Mouse (Mus musculus) MEL (cell line): ENCODE results near the gene Prkce. TPM values are rescaled to one million over a fixed set of nuclear protein-coding genes. Genes with fewer than 3 reads are reported as not detected.

Experiments
- DNase-seq: peaks from one replicate; pipeline ENCODE4 v3.0.0; 2011; ENCODE audit warnings: low read depth, low spot score
- H3K27ac ChIP-seq: 2 replicates; pipeline ENCODE4 v1.5.1; 2012; ENCODE audit warnings: low read depth, mild to moderate bottlenecking, control low read depth, low read length, moderate library complexity; ENCODE audit not compliant: control insufficient read depth
- H3K27me3 ChIP-seq, 2 experiments: fragments of 150-350 bp in 1 of 2; sonication (generic) in 1 of 2; 2 replicates each; pipeline ENCODE4 v1.6.1; 2012; ENCODE audit warnings: low read length in 2 of 2, mild to moderate bottlenecking in 2 of 2, improper control_type of control experiment in 1 of 2, moderate library complexity in 1 of 2; ENCODE audit not compliant: insufficient read depth in 2 of 2, control insufficient read depth in 1 of 2
- H3K36me3 ChIP-seq, 2 experiments: 2 replicates each; pipeline ENCODE4 v1.6.1; 2012 to 2014; ENCODE audit warnings: low read length in 2 of 2, improper control_type of control experiment in 1 of 2, inconsistent platforms in 1 of 2, mild to moderate bottlenecking in 1 of 2; ENCODE audit not compliant: insufficient read depth in 2 of 2, control insufficient read depth in 1 of 2
- H3K4me1 ChIP-seq, 2 experiments: fragments of 150-350 bp in 1 of 2; sonication (generic) in 1 of 2; 2 replicates each; pipeline ENCODE4 v1.6.1; 2012; ENCODE audit warnings: low read length in 2 of 2, improper control_type of control experiment in 1 of 2, mild to moderate bottlenecking in 1 of 2; ENCODE audit not compliant: insufficient read depth in 2 of 2, control insufficient read depth in 1 of 2
- H3K4me3 ChIP-seq, 2 experiments: fragments of 150-350 bp in 1 of 2; sonication (generic) in 1 of 2; 2 replicates each; pipeline ENCODE4 v1.5.1; 2012; ENCODE audit warnings: low read depth in 2 of 2, low read length in 2 of 2, mild to moderate bottlenecking in 2 of 2, moderate library complexity in 2 of 2, control low read depth in 1 of 2, improper control_type of control experiment in 1 of 2; ENCODE audit not compliant: control insufficient read depth in 1 of 2, insufficient read depth in 1 of 2
- H3K79me2 ChIP-seq: 2 replicates; pipeline ENCODE4 v1.6.1; 2012; ENCODE audit warnings: mild to moderate bottlenecking, low read length, moderate library complexity; ENCODE audit not compliant: control insufficient read depth, poor library complexity, insufficient read depth
- H3K9ac ChIP-seq: 2 replicates; pipeline ENCODE4 v1.6.1; 2012; ENCODE audit warnings: low read depth, mild to moderate bottlenecking, control low read depth, low read length, moderate library complexity; ENCODE audit not compliant: control insufficient read depth, poor library complexity, severe bottlenecking
- H3K9me3 ChIP-seq: fragments of 150-350 bp; sonication (generic); replicated peaks from 2 replicates; pipeline ENCODE4 v1.6.1; 2012; ENCODE audit warnings: mild to moderate bottlenecking, low read length, improper control_type of control experiment, moderate library complexity; ENCODE audit not compliant: insufficient read depth
- BHLHE40 ChIP-seq: IDR thresholded peaks from 2 replicates; pipeline ENCODE4 v1.6.1; 2012; ENCODE audit warnings: low read depth, mild to moderate bottlenecking, inconsistent platforms, low read length, improper control_type of control experiment, borderline replicate concordance
- CHD1 ChIP-seq: IDR thresholded peaks from 2 replicates; pipeline ENCODE4 v1.6.1; 2012; ENCODE audit warnings: low read depth, mild to moderate bottlenecking, inconsistent platforms, low read length, improper control_type of control experiment
- CHD2 ChIP-seq: IDR thresholded peaks from 2 replicates; pipeline ENCODE4 v1.6.1; 2011; ENCODE audit warnings: low read length, improper control_type of control experiment
- E2F4 ChIP-seq: IDR thresholded peaks from 2 replicates; pipeline ENCODE4 v1.6.1; 2011; ENCODE audit warnings: low read depth, low read length, improper control_type of control experiment, borderline replicate concordance
- EP300 ChIP-seq, 2 experiments: IDR thresholded peaks; 2 replicates each; pipeline ENCODE4 v1.6.1; 2011; ENCODE audit warnings: improper control_type of control experiment in 2 of 2, low read length in 2 of 2, low read depth in 1 of 2, mild to moderate bottlenecking in 1 of 2
- ETS1 ChIP-seq: IDR thresholded peaks from 2 replicates; pipeline ENCODE4 v1.6.1; 2012; ENCODE audit warnings: low read depth, mild to moderate bottlenecking, inconsistent platforms, low read length, improper control_type of control experiment, moderate library complexity
- GABPA ChIP-seq: IDR thresholded peaks from 2 replicates; pipeline ENCODE4 v1.6.1; 2012; ENCODE audit warnings: low read depth, mild to moderate bottlenecking, inconsistent platforms, low read length, improper control_type of control experiment, moderate library complexity
- JUND ChIP-seq: IDR thresholded peaks from 2 replicates; pipeline ENCODE4 v1.6.1; 2011; ENCODE audit warnings: low read depth, mild to moderate bottlenecking, improper control_type of control experiment, low read length
- KAT2A ChIP-seq: conservative IDR thresholded peaks from 2 replicates; pipeline ENCODE4 v1.6.1; 2012; ENCODE audit warnings: low read depth, low read length, improper control_type of control experiment, inconsistent platforms
- MAFK ChIP-seq: IDR thresholded peaks from 2 replicates; pipeline ENCODE4 v1.6.1; 2011; ENCODE audit warnings: low read depth, mild to moderate bottlenecking, low read length, improper control_type of control experiment, borderline replicate concordance
- MAX ChIP-seq: IDR thresholded peaks from 2 replicates; pipeline ENCODE4 v1.6.1; 2011; ENCODE audit warnings: low read length, improper control_type of control experiment
- MAZ ChIP-seq: IDR thresholded peaks from 2 replicates; pipeline ENCODE4 v1.6.1; 2012; ENCODE audit warnings: low read depth, mild to moderate bottlenecking, inconsistent platforms, low read length, improper control_type of control experiment
- MEF2A ChIP-seq: IDR thresholded peaks from 2 replicates; pipeline ENCODE4 v1.6.1; 2014; ENCODE audit warnings: low read depth, mild to moderate bottlenecking, inconsistent platforms, low read length, improper control_type of control experiment; ENCODE audit not compliant: poor library complexity, insufficient replicate concordance, severe bottlenecking; ENCODE audit errors: extremely low read depth
- MXI1 ChIP-seq: IDR thresholded peaks from 2 replicates; pipeline ENCODE4 v1.6.1; 2011; ENCODE audit warnings: mild to moderate bottlenecking, low read depth, low read length, improper control_type of control experiment
- MYB ChIP-seq: IDR thresholded peaks from 2 replicates; pipeline ENCODE4 v1.6.1; 2011; ENCODE audit warnings: mild to moderate bottlenecking, low read depth, low read length, improper control_type of control experiment
- MYC ChIP-seq: IDR thresholded peaks from 2 replicates; pipeline ENCODE4 v1.6.1; 2011; ENCODE audit warnings: low read depth, mild to moderate bottlenecking, low read length, improper control_type of control experiment, moderate library complexity
- POLR2AphosphoS2 ChIP-seq: IDR thresholded peaks from 2 replicates; pipeline ENCODE4 v1.6.1; 2011; ENCODE audit warnings: low read length, improper control_type of control experiment
- POLR2AphosphoS5 ChIP-seq: IDR thresholded peaks from 2 replicates; pipeline ENCODE4 v1.6.1; 2012; ENCODE audit warnings: low read depth, borderline replicate concordance, mild to moderate bottlenecking, inconsistent platforms, low read length, moderate library complexity, mixed read lengths
- RCOR1 ChIP-seq: IDR thresholded peaks from 2 replicates; pipeline ENCODE4 v1.6.1; 2012; ENCODE audit warnings: low read depth, mild to moderate bottlenecking, inconsistent platforms, low read length, improper control_type of control experiment
- SIN3A ChIP-seq: IDR thresholded peaks from 2 replicates; pipeline ENCODE4 v1.6.1; 2012; ENCODE audit warnings: low read length, improper control_type of control experiment, inconsistent platforms
- TBP ChIP-seq: IDR thresholded peaks from 2 replicates; pipeline ENCODE4 v1.8.0; 2011; ENCODE audit warnings: low read depth, low read length, improper control_type of control experiment
- UBTF ChIP-seq: IDR thresholded peaks from 2 replicates; pipeline ENCODE4 v1.6.1; 2012; ENCODE audit warnings: low read depth, mild to moderate bottlenecking, inconsistent platforms, low read length, improper control_type of control experiment, moderate library complexity, borderline replicate concordance; ENCODE audit not compliant: insufficient read depth
- USF2 ChIP-seq, 2 experiments: IDR thresholded peaks; 2 replicates each; pipeline ENCODE4 v1.6.1; 2011 to 2012; ENCODE audit warnings: improper control_type of control experiment in 2 of 2, low read length in 2 of 2, borderline replicate concordance in 1 of 2, inconsistent platforms in 1 of 2, low read depth in 1 of 2, mild to moderate bottlenecking in 1 of 2; ENCODE audit not compliant: insufficient read depth in 1 of 2
- ZC3H11A ChIP-seq: IDR thresholded peaks from 2 replicates; pipeline ENCODE4 v1.6.1; 2012; ENCODE audit warnings: low read depth, mild to moderate bottlenecking, inconsistent platforms, low read length, improper control_type of control experiment
- ZKSCAN1 ChIP-seq: IDR thresholded peaks from 2 replicates; pipeline ENCODE4 v1.6.1; 2012; ENCODE audit warnings: low read depth, mild to moderate bottlenecking, inconsistent platforms, low read length, improper control_type of control experiment, moderate library complexity
- ZMIZ1 ChIP-seq: IDR thresholded peaks from 2 replicates; pipeline ENCODE4 v1.6.1; 2012; ENCODE audit warnings: low read depth, mild to moderate bottlenecking, inconsistent platforms, low read length, improper control_type of control experiment, moderate library complexity
- polyA plus RNA-seq, 2 experiments: library from polyadenylated mRNA; stranded (reverse) in 1 of 2; unstranded in 1 of 2; fragments of >175 nt in 1 of 2; fragments of >200 nt in 1 of 2; gene quantifications; 2 replicates each; pipeline versions ENCODE4 v1.2.1 to v1.2.4; 2012; ENCODE audit warnings: low replicate concordance in 2 of 2, low read depth in 1 of 2; ENCODE audit not compliant: insufficient read length in 2 of 2, insufficient read depth in 1 of 2, missing spikeins in 1 of 2
- total RNA-seq: library from RNA; depleted of rRNA; stranded (reverse); fragments of 300-350 nt; gene quantifications from 2 replicates; pipeline ENCODE4 v1.2.3, GENCODE M21; 2012

The Prkce gene
- total and polyA plus RNA-seq, 3 experiments, result 3.0 to 5.3 TPM; not detected in 1

GRCm38 (mm10) chr17:86232248-86232647 is 64.7 kb downstream of the Prkce start:
- TF ChIP-seq ZC3H11A, result no peak
- TF ChIP-seq CHD1, result no peak
- no peak for TF ChIP-seq SIN3A
- TF ChIP-seq BHLHE40, result no peak
- no peak for TF ChIP-seq MYB
- TF ChIP-seq USF2 (IDR thresholded peaks at IDR 0.05; ENCODE audit: borderline replicate concordance in 1 of 2, insufficient read depth in 1 of 2, low read depth in 1 of 2, low read length in 2 of 2), result no peak
- no peak for TF ChIP-seq MAZ
- no peak for TF ChIP-seq JUND
- TF ChIP-seq CHD2, result no peak
- TF ChIP-seq RCOR1, result no peak
- TF ChIP-seq ZMIZ1, result no peak
- TF ChIP-seq MEF2A, result no peak
- H3K27me3 ChIP-seq, result no peaks in the 10 kb centered on the region
- no peak overlapping the region for H3K4me3 ChIP-seq
- H3K9me3 ChIP-seq, result no peaks in the 10 kb centered on the region
- H3K27ac ChIP-seq, result no peak overlapping the region
- DNase-seq, result no peak
- H3K36me3 ChIP-seq, result no peaks in the 10 kb centered on the region
- peaks cover 0 to 4% of the 10 kb centered on the region in 2 experiments; a peak in 2 of 4 replicates for H3K4me1 ChIP-seq
- H3K9ac ChIP-seq, result no peak overlapping the region
- H3K79me2 ChIP-seq, result no peaks in the 10 kb centered on the region

GRCm38 (mm10) chr17:86234587-86235150 is 67.1 kb downstream of the Prkce start:
- Histone ChIP-seq H3K9ac (no peak overlapping the region), H3K36me3 (no peaks in the 10 kb centered on the region), H3K9me3 (no peaks in the 10 kb centered on the region), H3K79me2 (no peaks in the 10 kb centered on the region), H3K4me1 (peaks cover 0 to 8% of the 10 kb centered on the region in 2 experiments; a peak in 2 of 4 replicates), H3K27ac (no peak overlapping the region), H3K27me3 (no peaks in the 10 kb centered on the region), H3K4me3 (no peak overlapping the region)
- DNase-seq, result no peak
- no peak for TF ChIP-seq ETS1
- TF ChIP-seq MAX, result no peak
- TF ChIP-seq EP300 (IDR thresholded peaks at IDR 0.05; ENCODE audit: low read depth in 1 of 2, low read length in 2 of 2), result no peak
- TF ChIP-seq UBTF, result no peak
- no peak for TF ChIP-seq RCOR1
- no peak for TF ChIP-seq ZKSCAN1
- TF ChIP-seq JUND, result no peak
- TF ChIP-seq SIN3A, result no peak
- no peak for TF ChIP-seq MYC
- TF ChIP-seq USF2 (IDR thresholded peaks at IDR 0.05; ENCODE audit: borderline replicate concordance in 1 of 2, insufficient read depth in 1 of 2, low read depth in 1 of 2, low read length in 2 of 2), result no peak
- no peak for TF ChIP-seq GABPA
- TF ChIP-seq POLR2AphosphoS5, result no peak
- TF ChIP-seq E2F4, result no peak
- TF ChIP-seq TBP, result no peak
- TF ChIP-seq MXI1, result no peak
- no peak for TF ChIP-seq ZMIZ1
- TF ChIP-seq ZC3H11A, result no peak
- no peak for TF ChIP-seq MAFK
- TF ChIP-seq KAT2A, result no peak
- no peak for TF ChIP-seq POLR2AphosphoS2
